Mouse (Mus musculus): Measurements from ENCODE around the gene Ncs1. TPM values are rescaled to one million over a fixed set of nuclear protein-coding genes. Genes with fewer than 3 reads are reported as not detected.

Gene Ncs1
- polyA plus RNA-seq, 1 experiment from 2014 or later = 51.7 TPM

GRCm38 (mm10) chr2:31218611-31219010 is 27.0 kb upstream of the Ncs1 start:
- WGBS = 77% methylated on average over 3 of the region's 3 CpGs
- Histone ChIP-seq H3K27ac (replicated peaks in 1 of 2; ENCODE audit: control insufficient read depth in 1 of 2, insufficient read depth in 1 of 2, low read depth in 2 of 2, low read length in 2 of 2) (peak overlapping the region; percentile 31 to 57; a peak in 2 of 4 replicates), H3K27me3 (ENCODE audit: control insufficient read depth, insufficient read depth, low read length) (no peaks in the 10 kb centered on the region)

GRCm38 (mm10) chr2:31219470-31219869 is 26.2 kb upstream of the Ncs1 start:
- H3K4me1 ChIP-seq (ENCODE audit: control insufficient read depth in 2 of 2, insufficient read depth in 2 of 2, low read length in 2 of 2) = peaks cover 34 to 46% of the 10 kb centered on the region in 2 experiments
- no peak overlapping the region for H3K4me3 ChIP-seq (ENCODE audit: control insufficient read depth in 1 of 2, insufficient read depth in 1 of 2, low read depth in 1 of 2, low read length in 2 of 2)
- peak overlapping the region; percentile 66 to 78 for H3K27ac ChIP-seq (replicated peaks in 1 of 2; ENCODE audit: control insufficient read depth in 1 of 2, insufficient read depth in 1 of 2, low read depth in 2 of 2, low read length in 2 of 2)
- 28% methylated on average over 6 of the region's 6 CpGs for WGBS
- ATAC-seq (ENCODE audit: insufficient number of reproducible peaks, insufficient read depth, low FRiP score, low read depth) = peak; percentile 35; the same call in 1 of the 2 replicates
- H3K36me3 ChIP-seq (ENCODE audit: control insufficient read depth, insufficient read depth, low read length) = peaks cover 25% of the 10 kb centered on the region
- no peaks in the 10 kb centered on the region for H3K9me3 ChIP-seq (ENCODE audit: control insufficient read depth, low read length)
- H3K9ac ChIP-seq (ENCODE audit: low read length) = no peak overlapping the region
- H3K4me2 ChIP-seq (ENCODE audit: low read length) = no peak overlapping the region
- H3K27me3 ChIP-seq (ENCODE audit: control insufficient read depth, insufficient read depth, low read length) = no peaks in the 10 kb centered on the region

More at GRCm38 (mm10) chr2:31218611-31219010, 27.0 kb upstream of the Ncs1 start:
- Histone ChIP-seq H3K9me3 (ENCODE audit: control insufficient read depth, low read length) (no peaks in the 10 kb centered on the region), H3K4me1 (ENCODE audit: control insufficient read depth in 2 of 2, insufficient read depth in 2 of 2, low read length in 2 of 2) (peaks cover 42 to 54% of the 10 kb centered on the region in 2 experiments), H3K9ac (ENCODE audit: low read length) (0 out of 2 replicates have a peak overlapping the region, but pooled peaks have one; percentile 10), H3K4me3 (ENCODE audit: control insufficient read depth in 1 of 2, insufficient read depth in 1 of 2, low read depth in 1 of 2, low read length in 2 of 2) (no peak overlapping the region), H3K36me3 (ENCODE audit: control insufficient read depth, insufficient read depth, low read length) (peaks cover 32% of the 10 kb centered on the region), H3K4me2 (ENCODE audit: low read length) (no peak overlapping the region)
- ATAC-seq (ENCODE audit: insufficient number of reproducible peaks, insufficient read depth, low FRiP score, low read depth) = no peak

GRCm38 (mm10) chr2:31220844-31221243 is 24.8 kb upstream of the Ncs1 start:
- Histone ChIP-seq H3K27ac (replicated peaks in 1 of 2; ENCODE audit: control insufficient read depth in 1 of 2, insufficient read depth in 1 of 2, low read depth in 2 of 2, low read length in 2 of 2) (no peak overlapping the region), H3K9me3 (ENCODE audit: control insufficient read depth, low read length) (no peaks in the 10 kb centered on the region), H3K9ac (ENCODE audit: low read length) (no peak overlapping the region), H3K4me3 (ENCODE audit: control insufficient read depth in 1 of 2, insufficient read depth in 1 of 2, low read depth in 1 of 2, low read length in 2 of 2) (no peak overlapping the region), H3K4me1 (ENCODE audit: control insufficient read depth in 2 of 2, insufficient read depth in 2 of 2, low read length in 2 of 2) (peaks cover 23 to 32% of the 10 kb centered on the region in 2 experiments), H3K36me3 (ENCODE audit: control insufficient read depth, insufficient read depth, low read length) (peaks cover 11% of the 10 kb centered on the region; the same call in 1 of the 2 replicates), H3K27me3 (ENCODE audit: control insufficient read depth, insufficient read depth, low read length) (no peaks in the 10 kb centered on the region), H3K4me2 (ENCODE audit: low read length) (no peak overlapping the region)
- ATAC-seq (ENCODE audit: insufficient number of reproducible peaks, insufficient read depth, low FRiP score, low read depth) = no peak
- 66% methylated on average over 7 of the region's 7 CpGs for WGBS

- WGBS = 74% methylated on average over 5 of the region's 5 CpGs
- Histone ChIP-seq H3K36me3 (ENCODE audit: control insufficient read depth, insufficient read depth, low read length) (peaks cover 11% of the 10 kb centered on the region; the same call in 1 of the 2 replicates), H3K4me2 (ENCODE audit: low read length) (no peak overlapping the region), H3K4me1 (ENCODE audit: control insufficient read depth in 2 of 2, insufficient read depth in 2 of 2, low read length in 2 of 2) (peaks cover 17 to 26% of the 10 kb centered on the region in 2 experiments), H3K9me3 (ENCODE audit: control insufficient read depth, low read length) (peaks cover 3% of the 10 kb centered on the region; the same call in 1 of the 2 replicates), H3K9ac (ENCODE audit: low read length) (no peak overlapping the region; the same call in 1 of the 2 replicates), H3K4me3 (ENCODE audit: control insufficient read depth in 1 of 2, insufficient read depth in 1 of 2, low read depth in 1 of 2, low read length in 2 of 2) (no peak overlapping the region), H3K27me3 (ENCODE audit: control insufficient read depth, insufficient read depth, low read length) (no peaks in the 10 kb centered on the region), H3K27ac (replicated peaks in 1 of 2; ENCODE audit: control insufficient read depth in 1 of 2, insufficient read depth in 1 of 2, low read depth in 2 of 2, low read length in 2 of 2) (no peak overlapping the region)
- ATAC-seq (ENCODE audit: insufficient number of reproducible peaks, insufficient read depth, low FRiP score, low read depth) = no peak
Observed at GRCm38 (mm10) chr2:31221582-31221981, 24.0 kb upstream of the Ncs1 start.

- 52% methylated on average over 1 of the region's 1 CpGs for WGBS
- H3K4me1 ChIP-seq (ENCODE audit: control insufficient read depth in 2 of 2, insufficient read depth in 2 of 2, low read length in 2 of 2) = no peaks in the 10 kb centered on the region
Observed at GRCm38 (mm10) chr2:31228768-31229311, 16.8 kb upstream of the Ncs1 start.

GRCm38 (mm10) chr2:31239203-31239696 is 6.4 kb upstream of the Ncs1 start:
- no peak for ATAC-seq (ENCODE audit: insufficient number of reproducible peaks, insufficient read depth, low FRiP score, low read depth)
- H3K9ac ChIP-seq (ENCODE audit: low read length) = no peak overlapping the region
- H3K4me3 ChIP-seq (ENCODE audit: control insufficient read depth in 1 of 2, insufficient read depth in 1 of 2, low read depth in 1 of 2, low read length in 2 of 2) = peak overlapping the region; percentile 6 to 26; a peak in 2 of 4 replicates
- H3K4me2 ChIP-seq (ENCODE audit: low read length) = peak overlapping the region; percentile 54
- WGBS = 31% methylated on average over 23 of the region's 23 CpGs
- 0 out of 2 replicates have a peak, but pooled peaks cover 5% of the 10 kb centered on the region for H3K27me3 ChIP-seq (ENCODE audit: control insufficient read depth, insufficient read depth, low read length)
- H3K9me3 ChIP-seq (ENCODE audit: control insufficient read depth, low read length) = no peaks in the 10 kb centered on the region
- H3K27ac ChIP-seq (replicated peaks in 1 of 2; ENCODE audit: control insufficient read depth in 1 of 2, insufficient read depth in 1 of 2, low read depth in 2 of 2, low read length in 2 of 2) = no peak overlapping the region
- H3K4me1 ChIP-seq (ENCODE audit: control insufficient read depth in 2 of 2, insufficient read depth in 2 of 2, low read length in 2 of 2) = peaks cover 6 to 10% of the 10 kb centered on the region in 2 experiments; a peak in 3 of 4 replicates
- H3K36me3 ChIP-seq (ENCODE audit: control insufficient read depth, insufficient read depth, low read length) = no peaks in the 10 kb centered on the region

More at GRCm38 (mm10) chr2:31228768-31229311, 16.8 kb upstream of the Ncs1 start:
- H3K4me2 ChIP-seq (ENCODE audit: low read length) = no peak overlapping the region
- H3K27me3 ChIP-seq (ENCODE audit: control insufficient read depth, insufficient read depth, low read length) = no peaks in the 10 kb centered on the region
- H3K9ac ChIP-seq (ENCODE audit: low read length) = no peak overlapping the region
- H3K4me3 ChIP-seq (ENCODE audit: control insufficient read depth in 1 of 2, insufficient read depth in 1 of 2, low read depth in 1 of 2, low read length in 2 of 2) = no peak overlapping the region
- H3K9me3 ChIP-seq (ENCODE audit: control insufficient read depth, low read length) = peaks cover 7% of the 10 kb centered on the region; the same call in 1 of the 2 replicates
- no peak for ATAC-seq (ENCODE audit: insufficient number of reproducible peaks, insufficient read depth, low FRiP score, low read depth)
- no peaks in the 10 kb centered on the region for H3K36me3 ChIP-seq (ENCODE audit: control insufficient read depth, insufficient read depth, low read length)
- no peak overlapping the region for H3K27ac ChIP-seq (replicated peaks in 1 of 2; ENCODE audit: control insufficient read depth in 1 of 2, insufficient read depth in 1 of 2, low read depth in 2 of 2, low read length in 2 of 2)

GRCm38 (mm10) chr2:31239833-31240232 is 5.8 kb upstream of the Ncs1 start:
- ATAC-seq (ENCODE audit: insufficient number of reproducible peaks, insufficient read depth, low FRiP score, low read depth) = no peak
- no peaks in the 10 kb centered on the region for H3K36me3 ChIP-seq (ENCODE audit: control insufficient read depth, insufficient read depth, low read length)
- no peak overlapping the region for H3K9ac ChIP-seq (ENCODE audit: low read length)
- H3K9me3 ChIP-seq (ENCODE audit: control insufficient read depth, low read length) = no peaks in the 10 kb centered on the region
- H3K4me1 ChIP-seq (ENCODE audit: control insufficient read depth in 2 of 2, insufficient read depth in 2 of 2, low read length in 2 of 2) = peaks cover 11 to 16% of the 10 kb centered on the region in 2 experiments
- H3K4me2 ChIP-seq (ENCODE audit: low read length) = peak overlapping the region; percentile 54
- no peak overlapping the region for H3K27ac ChIP-seq (replicated peaks in 1 of 2; ENCODE audit: control insufficient read depth in 1 of 2, insufficient read depth in 1 of 2, low read depth in 2 of 2, low read length in 2 of 2)
- 79% methylated on average over 6 of the region's 6 CpGs for WGBS
- H3K27me3 ChIP-seq (ENCODE audit: control insufficient read depth, insufficient read depth, low read length) = 0 out of 2 replicates have a peak, but pooled peaks cover 5% of the 10 kb centered on the region
- H3K4me3 ChIP-seq (ENCODE audit: control insufficient read depth in 1 of 2, insufficient read depth in 1 of 2, low read depth in 1 of 2, low read length in 2 of 2) = peak overlapping the region in 1 of 2 experiments; percentile 6; a peak in 1 of 4 replicates
